Mouse (Mus musculus): ENCODE measurements around the gene Col25a1. TPM values are rescaled to one million over a fixed set of nuclear protein-coding genes. Genes with fewer than 3 reads are reported as not detected.
A peak's percentile ranks its signal among the peaks of the same experiment; 100 is the strongest.

Gene Col25a1
- polyA plus RNA-seq, 1 experiment from 2014 or later: 3.9 TPM

GRCm38 (mm10) chr3:130556263-130556662 lies 425.0 kb downstream of the Col25a1 start:
- no peaks in the 10 kb centered on the region for H3K36me3 ChIP-seq
- 61% methylated on average over 1 of the region's 1 CpGs for WGBS
- no peaks in the 10 kb centered on the region for H3K9me3 ChIP-seq
- H3K27me3 ChIP-seq (ENCODE audit: insufficient read depth, poor library complexity, severe bottlenecking): no peaks in the 10 kb centered on the region
- no peaks in the 10 kb centered on the region for H3K4me1 ChIP-seq
- no peak overlapping the region for H3K27ac ChIP-seq
- DNase-seq (ENCODE audit: low spot score): no peak
- no peak overlapping the region for H3K4me3 ChIP-seq

- Histone ChIP-seq H3K9me3 (no peaks in the 10 kb centered on the region), H3K27ac (no peak overlapping the region), H3K27me3 (ENCODE audit: insufficient read depth, poor library complexity, severe bottlenecking) (no peaks in the 10 kb centered on the region), H3K4me1 (no peaks in the 10 kb centered on the region), H3K4me3 (no peak overlapping the region), H3K36me3 (no peaks in the 10 kb centered on the region)
- WGBS: 83% methylated on average over 6 of the region's 6 CpGs
- DNase-seq (ENCODE audit: low spot score): no peak
These were observed 434.3 kb downstream of the Col25a1 start for GRCm38 (mm10) chr3:130565586-130565985.

GRCm38 (mm10) chr3:130568331-130569095 lies 437.2 kb downstream of the Col25a1 start:
- H3K27me3 ChIP-seq (ENCODE audit: insufficient read depth, poor library complexity, severe bottlenecking): no peaks in the 10 kb centered on the region
- no peak overlapping the region for H3K4me3 ChIP-seq
- H3K27ac ChIP-seq: no peak overlapping the region
- H3K9me3 ChIP-seq: no peaks in the 10 kb centered on the region
- WGBS: 88% methylated on average over 16 of the region's 16 CpGs
- H3K36me3 ChIP-seq: no peaks in the 10 kb centered on the region
- no peaks in the 10 kb centered on the region for H3K4me1 ChIP-seq
- no peak for DNase-seq (ENCODE audit: low spot score)

GRCm38 (mm10) chr3:130573243-130573642 lies 441.9 kb downstream of the Col25a1 start:
- Histone ChIP-seq H3K4me3 (no peak overlapping the region), H3K36me3 (no peaks in the 10 kb centered on the region), H3K27me3 (ENCODE audit: insufficient read depth, poor library complexity, severe bottlenecking) (no peaks in the 10 kb centered on the region; the same call in 1 of the 2 replicates), H3K27ac (no peak overlapping the region), H3K4me1 (no peaks in the 10 kb centered on the region), H3K9me3 (no peaks in the 10 kb centered on the region)
- WGBS: 69% methylated on average over 5 of the region's 5 CpGs
- DNase-seq (ENCODE audit: low spot score): no peak

GRCm38 (mm10) chr3:130574652-130575051 lies 443.4 kb downstream of the Col25a1 start:
- DNase-seq (ENCODE audit: low spot score): no peak
- WGBS: 24% methylated on average over 5 of the region's 5 CpGs
- no peak overlapping the region for H3K4me3 ChIP-seq
- no peak overlapping the region for H3K27ac ChIP-seq
- H3K4me1 ChIP-seq: peaks cover 3% of the 10 kb centered on the region; the same call in 1 of the 2 replicates
- no peaks in the 10 kb centered on the region for H3K9me3 ChIP-seq
- H3K27me3 ChIP-seq (ENCODE audit: insufficient read depth, poor library complexity, severe bottlenecking): no peaks in the 10 kb centered on the region; the same call in 1 of the 2 replicates
- no peaks in the 10 kb centered on the region for H3K36me3 ChIP-seq

GRCm38 (mm10) chr3:130576683-130577082 lies 445.4 kb downstream of the Col25a1 start:
- Histone ChIP-seq H3K4me3 (no peak overlapping the region), H3K36me3 (no peaks in the 10 kb centered on the region), H3K9me3 (no peaks in the 10 kb centered on the region), H3K4me1 (peaks cover 10% of the 10 kb centered on the region; the same call in 1 of the 2 replicates), H3K27me3 (ENCODE audit: insufficient read depth, poor library complexity, severe bottlenecking) (peaks cover 4% of the 10 kb centered on the region; the same call in 1 of the 2 replicates), H3K27ac (no peak overlapping the region)
- DNase-seq (ENCODE audit: low spot score): no peak
- 60% methylated on average over 6 of the region's 6 CpGs for WGBS

GRCm38 (mm10) chr3:130579501-130579900 lies 448.2 kb downstream of the Col25a1 start:
- no peak for DNase-seq (ENCODE audit: low spot score)
- peaks cover 4% of the 10 kb centered on the region; the same call in 1 of the 2 replicates for H3K27me3 ChIP-seq (ENCODE audit: insufficient read depth, poor library complexity, severe bottlenecking)
- H3K27ac ChIP-seq: no peak overlapping the region
- H3K36me3 ChIP-seq: no peaks in the 10 kb centered on the region
- H3K4me3 ChIP-seq: 0 out of 2 replicates have a peak overlapping the region, but pooled peaks have one; percentile 12
- 55% methylated on average over 17 of the region's 17 CpGs for whole genome bisulfite sequencing
- H3K4me1 ChIP-seq: peaks cover 10% of the 10 kb centered on the region; the same call in 1 of the 2 replicates
- no peaks in the 10 kb centered on the region for H3K9me3 ChIP-seq

- H3K36me3 ChIP-seq: no peaks in the 10 kb centered on the region
- no peak overlapping the region for H3K4me3 ChIP-seq
- H3K27me3 ChIP-seq (ENCODE audit: insufficient read depth, poor library complexity, severe bottlenecking): 0 out of 2 replicates have a peak, but pooled peaks cover 4% of the 10 kb centered on the region
- H3K4me1 ChIP-seq: peaks cover 10% of the 10 kb centered on the region; the same call in 1 of the 2 replicates
- H3K9me3 ChIP-seq: no peaks in the 10 kb centered on the region
- DNase-seq (ENCODE audit: low spot score): no peak
- 72% methylated on average over 2 of the region's 2 CpGs for WGBS
- no peak overlapping the region for H3K27ac ChIP-seq
These were observed 450.3 kb downstream of the Col25a1 start for GRCm38 (mm10) chr3:130581577-130581976.

- DNase-seq (ENCODE audit: low spot score): no peak
- Histone ChIP-seq H3K36me3 (no peaks in the 10 kb centered on the region), H3K27me3 (ENCODE audit: insufficient read depth, poor library complexity, severe bottlenecking) (0 out of 2 replicates have a peak, but pooled peaks cover 4% of the 10 kb centered on the region), H3K9me3 (no peaks in the 10 kb centered on the region), H3K4me3 (no peak overlapping the region), H3K4me1 (peaks cover 10% of the 10 kb centered on the region; the same call in 1 of the 2 replicates), H3K27ac (no peak overlapping the region)
- 82% methylated on average over 13 of the region's 13 CpGs for WGBS
These were observed 451.8 kb downstream of the Col25a1 start for GRCm38 (mm10) chr3:130582903-130583664.

- Histone ChIP-seq H3K4me1 (peaks cover 10% of the 10 kb centered on the region; the same call in 1 of the 2 replicates), H3K4me3 (no peak overlapping the region), H3K27me3 (ENCODE audit: insufficient read depth, poor library complexity, severe bottlenecking) (0 out of 2 replicates have a peak, but pooled peaks cover 4% of the 10 kb centered on the region), H3K9me3 (no peaks in the 10 kb centered on the region), H3K36me3 (no peaks in the 10 kb centered on the region), H3K27ac (no peak overlapping the region)
- 79% methylated on average over 7 of the region's 7 CpGs for WGBS
- no peak for DNase-seq (ENCODE audit: low spot score)
These were observed 452.7 kb downstream of the Col25a1 start for GRCm38 (mm10) chr3:130584007-130584406.

GRCm38 (mm10) chr3:130595050-130595449 lies 463.7 kb downstream of the Col25a1 start:
- no peak overlapping the region for H3K27ac ChIP-seq
- no peak for DNase-seq (ENCODE audit: low spot score)
- H3K36me3 ChIP-seq: no peaks in the 10 kb centered on the region
- H3K4me1 ChIP-seq: peaks cover 16% of the 10 kb centered on the region; the same call in 1 of the 2 replicates
- WGBS: 40% methylated on average over 8 of the region's 8 CpGs
- H3K27me3 ChIP-seq (ENCODE audit: insufficient read depth, poor library complexity, severe bottlenecking): no peaks in the 10 kb centered on the region
- H3K4me3 ChIP-seq: peak overlapping the region; percentile 18; the same call in 1 of the 2 replicates
- H3K9me3 ChIP-seq: no peaks in the 10 kb centered on the region

GRCm38 (mm10) chr3:130601491-130601890 lies 470.2 kb downstream of the Col25a1 start:
- WGBS: 75% methylated on average over 10 of the region's 10 CpGs
- Histone ChIP-seq H3K27ac (no peak overlapping the region), H3K4me3 (no peak overlapping the region), H3K36me3 (no peaks in the 10 kb centered on the region), H3K27me3 (ENCODE audit: insufficient read depth, poor library complexity, severe bottlenecking) (no peaks in the 10 kb centered on the region), H3K4me1 (no peaks in the 10 kb centered on the region), H3K9me3 (peaks cover 2% of the 10 kb centered on the region; the same call in 1 of the 2 replicates)
- no peak for DNase-seq (ENCODE audit: low spot score)

- DNase-seq (ENCODE audit: low spot score): no peak
- WGBS: 75% methylated on average over 2 of the region's 2 CpGs
These were observed 476.6 kb downstream of the Col25a1 start for GRCm38 (mm10) chr3:130607924-130608323.

More at GRCm38 (mm10) chr3:130607924-130608323, 476.6 kb downstream of the Col25a1 start:
- Histone ChIP-seq H3K36me3 (no peaks in the 10 kb centered on the region), H3K27ac (no peak overlapping the region), H3K27me3 (ENCODE audit: insufficient read depth, poor library complexity, severe bottlenecking) (no peaks in the 10 kb centered on the region), H3K4me3 (no peak overlapping the region), H3K9me3 (peaks cover 2% of the 10 kb centered on the region; the same call in 1 of the 2 replicates), H3K4me1 (no peaks in the 10 kb centered on the region)
